Mouse (Mus musculus): ENCODE measurements around the gene Dock9. TPM values are rescaled to one million over a fixed set of nuclear protein-coding genes. Genes with fewer than 3 reads are reported as not detected.

Dock9 gene
- polyA plus RNA-seq, 1 experiment = 7.0 TPM

GRCm38 (mm10) chr14:121605260-121605659 is 192.4 kb downstream of the Dock9 start:
- WGBS = 89% methylated on average over 7 of the region's 7 CpGs
- DNase-seq (ENCODE audit: low read depth, low spot score) = no peak

GRCm38 (mm10) chr14:121604565-121604964 is 193.1 kb downstream of the Dock9 start:
- 83% methylated on average over 4 of the region's 4 CpGs for WGBS
- no peak for DNase-seq (ENCODE audit: low read depth, low spot score)

- DNase-seq (ENCODE audit: low read depth, low spot score) = no peak
- 89% methylated on average over 6 of the region's 6 CpGs for WGBS
These were observed 195.0 kb downstream of the Dock9 start for GRCm38 (mm10) chr14:121602610-121603009.

- no peak for DNase-seq (ENCODE audit: low read depth, low spot score)
- WGBS = 93% methylated on average over 4 of the region's 4 CpGs
These were observed 197.1 kb downstream of the Dock9 start for GRCm38 (mm10) chr14:121600538-121600937.

- no peak for DNase-seq (ENCODE audit: low read depth, low spot score)
- 73% methylated on average over 6 of the region's 6 CpGs for whole genome bisulfite sequencing
These were observed 200.6 kb downstream of the Dock9 start for GRCm38 (mm10) chr14:121597073-121597472.

DNA sequence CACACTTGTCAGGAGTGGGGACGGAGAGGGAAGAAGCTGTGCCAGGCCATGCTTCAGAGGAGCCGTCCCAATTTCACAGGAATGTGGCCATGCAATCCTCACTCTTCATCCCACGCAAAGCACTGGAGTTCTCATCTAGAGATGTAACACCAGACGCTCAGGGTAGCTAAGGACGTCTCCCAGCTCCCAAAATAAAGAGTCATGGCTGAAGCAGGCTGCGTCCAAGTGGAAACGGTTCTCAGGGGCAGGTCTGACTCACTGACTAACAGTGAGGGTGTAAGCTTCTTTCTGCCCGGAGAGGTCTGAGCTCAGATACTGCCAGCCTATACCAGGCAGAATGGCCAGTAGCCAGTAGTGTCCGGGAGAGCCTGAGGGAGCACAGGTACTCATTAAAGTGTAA is 201.0 kb downstream of the Dock9 start:
- no peak for DNase-seq (ENCODE audit: low read depth, low spot score)
- 86% methylated on average over 9 of the region's 9 CpGs for WGBS

DNA sequence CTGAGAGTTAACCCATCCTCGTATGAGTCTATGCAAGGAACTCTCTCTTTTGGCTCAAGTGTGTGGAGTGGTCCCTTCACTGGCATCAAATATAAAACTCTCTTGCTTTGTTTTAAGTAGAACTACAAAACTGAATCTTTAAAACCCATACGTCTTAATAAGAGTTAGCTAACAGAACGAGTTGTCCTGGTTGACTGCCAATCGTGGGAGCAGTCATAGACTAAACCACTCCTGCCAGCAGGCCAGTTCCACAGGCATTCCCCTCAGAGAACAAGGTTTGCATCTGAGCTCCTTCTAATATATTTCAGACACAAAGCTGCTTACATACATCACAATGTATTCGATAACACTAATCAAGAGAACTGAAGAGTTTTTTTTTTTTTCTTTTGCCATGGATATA is 203.0 kb downstream of the Dock9 start:
- WGBS = 74% methylated on average over 5 of the region's 5 CpGs
- no peak for DNase-seq (ENCODE audit: low read depth, low spot score)

GRCm38 (mm10) chr14:121593313-121593929 is 204.2 kb downstream of the Dock9 start:
- WGBS = 60% methylated on average over 10 of the region's 10 CpGs
- no peak for DNase-seq (ENCODE audit: low read depth, low spot score)

GRCm38 (mm10) chr14:121592890-121593289 is 204.7 kb downstream of the Dock9 start:
- WGBS = 59% methylated on average over 3 of the region's 3 CpGs

DNA sequence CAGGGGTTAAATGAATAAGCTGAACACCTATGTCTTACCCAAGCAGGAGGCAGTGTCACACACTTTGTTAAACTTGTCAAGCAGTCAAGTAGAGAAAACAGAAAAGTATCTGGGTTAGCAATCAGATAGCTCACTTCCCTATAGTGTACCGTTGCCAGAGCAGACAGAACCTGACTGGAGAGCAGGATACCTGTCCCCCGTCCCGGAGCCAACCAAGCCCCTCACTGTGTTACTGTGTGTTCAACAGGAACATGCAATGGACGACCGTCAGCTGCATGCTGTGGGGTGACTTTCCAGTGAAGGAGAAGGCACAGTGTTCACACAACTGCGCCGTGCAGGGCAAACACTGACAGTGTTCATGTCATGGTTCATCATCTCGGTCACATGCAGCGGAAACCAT is 205.3 kb downstream of the Dock9 start:
- 76% methylated on average over 9 of the region's 9 CpGs for WGBS
- DNase-seq (ENCODE audit: low read depth, low spot score) = no peak

More at GRCm38 (mm10) chr14:121592890-121593289, 204.7 kb downstream of the Dock9 start:
- DNase-seq (ENCODE audit: low read depth, low spot score) = no peak

DNA sequence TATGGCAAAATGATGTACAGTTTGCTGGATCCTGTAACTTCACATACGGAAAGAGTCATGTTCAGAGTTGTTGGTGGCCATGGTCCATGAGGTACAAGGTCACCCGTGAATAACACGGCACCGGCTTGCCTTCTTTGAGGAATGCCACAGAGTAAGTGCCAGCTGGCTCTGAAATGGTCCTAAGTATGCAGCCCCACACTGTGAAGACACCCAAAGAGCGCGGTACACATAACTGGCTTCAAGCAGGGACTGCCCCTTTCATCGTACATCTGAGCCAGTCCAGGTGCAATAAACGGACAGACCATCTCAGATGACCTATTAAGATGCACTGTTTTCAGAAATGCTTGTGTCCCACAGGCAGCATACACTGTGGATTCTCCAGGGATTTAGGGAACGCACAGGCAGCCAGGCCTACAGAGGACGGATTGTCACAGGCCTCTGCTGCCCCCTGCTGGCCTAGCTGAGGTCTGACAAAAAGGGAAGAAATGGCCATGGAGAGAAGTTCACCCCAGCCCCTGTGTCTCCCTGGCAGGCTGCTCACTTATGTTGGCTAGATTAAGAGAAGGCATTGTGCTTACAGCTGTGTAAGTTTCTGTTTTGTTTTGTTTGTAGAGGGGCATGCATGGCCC is 208.4 kb downstream of the Dock9 start:
- 57% methylated on average over 10 of the region's 10 CpGs for WGBS
- no peak for DNase-seq (ENCODE audit: low read depth, low spot score)

DNA sequence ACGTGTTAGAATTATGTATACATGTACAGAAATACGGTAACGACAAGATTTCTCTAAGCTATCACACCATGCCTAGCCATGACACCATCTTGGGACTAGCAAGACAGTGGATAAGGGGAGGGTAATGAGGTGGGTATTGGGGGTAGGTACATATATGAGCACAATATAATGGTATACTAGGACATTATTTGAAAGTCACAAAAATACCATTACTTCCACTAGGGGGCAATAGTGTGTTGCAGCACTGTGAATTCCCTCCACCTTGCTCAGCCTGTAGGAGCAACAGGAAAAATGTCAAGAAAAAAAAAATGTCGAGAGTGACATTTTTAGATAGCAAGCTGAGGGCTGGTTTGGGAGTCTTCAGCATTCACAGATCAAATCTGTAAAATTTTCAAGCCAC is 209.2 kb downstream of the Dock9 start:
- 72% methylated on average over 4 of the region's 4 CpGs for WGBS
- no peak for DNase-seq (ENCODE audit: low read depth, low spot score)

DNA sequence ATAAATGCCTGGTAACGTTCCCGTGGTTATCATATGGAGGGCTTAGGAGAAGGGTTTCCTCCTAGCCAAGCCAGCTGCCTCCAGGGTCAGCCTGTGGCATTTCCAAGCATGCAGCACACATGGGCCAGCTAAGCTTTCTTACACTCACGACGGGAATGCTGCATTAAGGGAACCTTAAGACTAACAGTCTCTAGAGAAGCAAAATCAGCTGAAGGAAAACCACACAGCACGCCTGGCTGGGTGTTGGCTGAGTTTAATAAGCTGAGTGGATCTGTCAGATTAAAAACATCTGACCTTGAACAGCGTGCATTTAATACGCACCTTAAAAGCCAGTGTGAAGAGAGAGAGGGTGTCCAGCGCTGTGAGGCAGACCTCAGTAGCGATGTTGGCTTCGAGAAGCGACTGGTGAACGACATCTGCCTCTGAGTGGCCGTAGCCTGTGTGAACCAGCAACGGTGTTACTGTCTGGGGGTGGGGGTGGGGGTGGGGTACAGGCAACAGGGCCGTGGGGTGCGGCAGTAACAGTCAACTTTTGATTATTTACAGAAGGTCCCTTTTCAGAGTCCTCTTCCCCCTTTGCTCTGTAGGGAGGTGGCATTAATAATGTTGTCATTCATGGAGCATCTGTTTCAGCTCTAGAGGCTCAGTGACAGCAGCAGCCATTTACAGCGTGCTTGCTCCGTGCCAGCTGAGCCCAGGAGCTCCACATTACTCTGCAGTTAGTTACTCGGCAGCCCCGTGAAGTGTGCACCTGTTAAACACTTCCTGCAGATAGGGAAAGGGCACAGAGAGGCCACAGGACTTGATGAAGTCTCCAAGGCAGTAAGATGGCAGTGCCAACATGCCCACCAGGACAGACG is 211.5 kb downstream of the Dock9 start:
- 71% methylated on average over 21 of the region's 21 CpGs for WGBS
- no peak for DNase-seq (ENCODE audit: low read depth, low spot score)

DNA sequence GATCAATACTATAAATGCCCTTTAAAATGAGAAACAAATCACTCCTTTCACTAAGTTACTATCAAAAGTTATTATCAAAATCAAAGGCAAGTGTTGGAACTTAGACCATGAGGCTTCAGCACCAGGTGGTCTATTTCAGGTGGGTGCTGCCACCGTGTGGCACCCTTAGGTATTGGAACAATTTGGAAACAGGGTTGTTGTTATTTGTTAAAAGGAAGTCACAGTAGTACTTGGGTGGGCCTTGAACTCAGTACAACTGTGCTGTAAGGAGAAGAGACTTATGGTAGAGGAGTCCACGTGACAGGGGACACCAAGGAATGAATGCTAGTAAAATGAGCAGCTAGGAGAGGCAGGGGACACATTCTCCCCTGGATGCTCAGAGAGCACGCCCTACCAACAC is 218.6 kb downstream of the Dock9 start:
- no peak for DNase-seq (ENCODE audit: low read depth, low spot score)
- 50% methylated on average over 3 of the region's 3 CpGs for WGBS

DNA sequence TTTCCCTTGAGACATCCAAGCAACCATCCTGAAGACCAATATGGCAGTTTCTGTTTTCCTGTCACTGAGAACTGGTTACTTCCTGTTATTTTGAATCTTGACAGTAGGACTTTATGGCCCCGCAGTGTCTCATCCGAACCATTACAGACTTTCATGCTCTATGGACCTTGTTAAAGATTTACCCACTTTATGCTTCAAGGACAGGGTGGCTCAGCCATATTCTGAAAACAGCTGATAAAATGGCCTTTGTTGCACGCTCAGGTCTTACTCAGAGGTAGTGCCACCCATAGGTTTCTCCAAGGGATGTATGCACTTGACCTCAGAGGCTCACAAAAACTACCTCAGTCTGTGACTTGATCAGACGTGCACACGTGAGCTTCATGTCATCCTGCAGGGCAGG is 224.2 kb downstream of the Dock9 start:
- 43% methylated on average over 5 of the region's 5 CpGs for WGBS
- peak; percentile 76 for DNase-seq (ENCODE audit: low read depth, low spot score)

GRCm38 (mm10) chr14:121566794-121567201 is 230.8 kb downstream of the Dock9 start:
- 64% methylated on average over 9 of the region's 9 CpGs for WGBS
- DNase-seq (ENCODE audit: low read depth, low spot score) = no peak

DNA sequence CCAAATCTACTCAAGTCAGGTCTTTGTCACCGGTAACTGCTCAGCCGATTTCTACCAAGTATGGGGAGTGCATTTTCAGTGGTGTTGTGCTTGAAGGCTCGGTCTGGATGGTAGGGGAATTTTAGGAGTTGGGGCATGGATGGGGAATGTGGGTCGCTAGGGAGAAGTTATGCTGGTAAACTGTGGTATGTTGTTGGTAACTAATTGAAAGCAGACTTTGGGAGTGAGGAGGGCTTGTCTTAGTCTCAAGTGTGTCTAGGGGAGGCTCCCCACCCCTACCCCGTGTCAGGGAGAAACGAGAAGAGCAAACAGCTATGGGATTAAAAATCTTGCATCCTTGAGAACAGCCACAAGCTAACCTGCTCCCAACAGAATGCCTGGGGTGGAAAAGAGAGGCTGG is 231.7 kb downstream of the Dock9 start:
- WGBS = 76% methylated on average over 6 of the region's 6 CpGs
- no peak for DNase-seq (ENCODE audit: low read depth, low spot score)

- 34% methylated on average over 7 of the region's 7 CpGs for WGBS
- no peak for DNase-seq (ENCODE audit: low read depth, low spot score)
These were observed 233.0 kb downstream of the Dock9 start for GRCm38 (mm10) chr14:121564656-121565055.

GRCm38 (mm10) chr14:121563954-121564353 is 233.7 kb downstream of the Dock9 start:
- WGBS = 41% methylated on average over 4 of the region's 4 CpGs
- DNase-seq (ENCODE audit: low read depth, low spot score) = peak; percentile 55

DNA sequence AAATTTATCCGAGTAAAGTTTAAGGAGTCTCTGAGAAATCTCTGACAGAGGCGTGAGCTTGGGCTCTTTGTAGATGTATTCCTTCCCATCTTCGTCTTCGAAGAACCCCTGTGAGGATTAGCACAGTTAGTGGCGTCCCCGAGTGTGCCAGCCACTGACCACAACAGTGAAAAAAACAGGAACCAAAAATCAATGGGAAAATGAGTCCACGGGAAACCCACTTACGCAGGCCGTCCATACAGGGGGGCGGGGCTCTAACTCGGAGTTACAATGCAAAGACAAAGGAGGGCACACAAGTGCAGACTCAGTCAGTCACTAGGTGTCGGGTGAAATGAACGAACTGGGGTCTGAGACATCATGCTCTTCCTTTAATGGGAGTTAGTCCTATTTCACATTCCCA is 238.6 kb downstream of the Dock9 start:
- DNase-seq (ENCODE audit: low read depth, low spot score) = no peak
- WGBS = 90% methylated on average over 13 of the region's 13 CpGs
